ENCODE assay signal across 9 mouse cellular contexts in genomic region chr9:71895931-71896724, GRCm38 (mm10).
DNase-seq lines count a peak whose midpoint lies in the region; ATAC-seq lines count a peak whose summit lies in the region.
"Had no signal": no experiment of that assay in that cellular context is flagged by ENCODE, and none has a peak within 500 bp of the region (broad histone marks: within the 10 kb centered on the region; RNA-seq: fewer than 3 reads in every experiment).

No protein-coding gene starts in this region.

- H3K4me2 ChIP-seq in embryonic facial prominence, embryonic 15.5 days (replicated peaks): peak overlapping the region; percentile 36
- peak overlapping the region; percentile 49 for H3K4me2 ChIP-seq in hindbrain, embryonic 13.5 days
- H3K4me2 ChIP-seq in stomach, embryonic 14.5 days (replicated peaks; ENCODE audit: low read depth, low read length): peak overlapping the region; percentile 53
- H3K4me2 ChIP-seq: liver, embryonic 15.5 days had no signal

- no peak overlapping the region for H3K9ac ChIP-seq in embryonic facial prominence, embryonic 15.5 days
- H3K9ac ChIP-seq in hindbrain, embryonic 13.5 days: peak overlapping the region; percentile 64; the same call in 1 of the 2 replicates
- H3K9ac ChIP-seq in stomach, embryonic 14.5 days (replicated peaks; ENCODE audit: low read depth, low read length): no peak overlapping the region
- H3K9ac ChIP-seq: liver, embryonic 15.5 days had no signal

- H3K36me3 ChIP-seq in embryonic facial prominence, embryonic 15.5 days: no peaks in the 10 kb centered on the region
- H3K36me3 ChIP-seq in hindbrain, embryonic 13.5 days: no peaks in the 10 kb centered on the region
- no peaks in the 10 kb centered on the region for H3K36me3 ChIP-seq in stomach, embryonic 14.5 days (ENCODE audit: control insufficient read depth, insufficient read depth, low read length)
- H3K36me3 ChIP-seq: liver, embryonic 15.5 days had no signal

- WGBS in embryonic facial prominence, embryonic 15.5 days: 12% methylated on average over 2 of the region's 2 CpGs
- 9% methylated on average over 2 of the region's 2 CpGs for WGBS in hindbrain, embryonic 13.5 days
- WGBS in stomach, embryonic 14.5 days: 26% methylated on average over 2 of the region's 2 CpGs

- H3K9me3 ChIP-seq in embryonic facial prominence, embryonic 15.5 days (replicated peaks): no peaks in the 10 kb centered on the region
- H3K9me3 ChIP-seq in hindbrain, embryonic 13.5 days: no peaks in the 10 kb centered on the region
- no peaks in the 10 kb centered on the region for H3K9me3 ChIP-seq in stomach, embryonic 14.5 days (ENCODE audit: control insufficient read depth, low read depth, low read length)
- H3K9me3 ChIP-seq: liver, embryonic 15.5 days had no signal

- ATAC-seq in CD4-positive, CD25-positive, alpha-beta regulatory T cell, adult 4 months: peak; percentile 80
- ATAC-seq in embryonic facial prominence, embryonic 15.5 days (ENCODE audit: insufficient number of reproducible peaks, low FRiP score, low TSS enrichment, low read depth): peak; percentile 89
- peak; percentile 83 for ATAC-seq in hindbrain, embryonic 13.5 days (ENCODE audit: low FRiP score)
- peak; percentile 77; the same call in 1 of the 2 replicates for ATAC-seq in stomach, embryonic 14.5 days (ENCODE audit: insufficient number of reproducible peaks, insufficient read depth, low FRiP score, low read depth)

- H3K4me3 ChIP-seq in embryonic facial prominence, embryonic 15.5 days (replicated peaks): peak overlapping the region; percentile 39
- peak overlapping the region; percentile 45 for H3K4me3 ChIP-seq in hindbrain, embryonic 13.5 days
- H3K4me3 ChIP-seq in stomach, embryonic 14.5 days (ENCODE audit: low read depth, low read length): peak overlapping the region; percentile 29
- H3K4me3 ChIP-seq: liver, embryonic 15.5 days had no signal

- peak; percentile 10 for DNase-seq in adrenal gland, adult 2 months
- DNase-seq in adrenal gland, postnatal 4 days (ENCODE audit: low spot score in 2 of 2): no peak
- peak; percentile 67 for DNase-seq in lung, postnatal 36 days
- no peak for DNase-seq in ovary, postnatal 14 days (ENCODE audit: low spot score)

- peaks cover 23% of the 10 kb centered on the region; the same call in 1 of the 2 replicates for H3K4me1 ChIP-seq in embryonic facial prominence, embryonic 15.5 days
- H3K4me1 ChIP-seq in hindbrain, embryonic 13.5 days (replicated peaks): peaks cover 51% of the 10 kb centered on the region
- peaks cover 23% of the 10 kb centered on the region for H3K4me1 ChIP-seq in stomach, embryonic 14.5 days (ENCODE audit: control insufficient read depth, insufficient read depth, low read length)

- H3K27ac ChIP-seq in embryonic facial prominence, embryonic 15.5 days (replicated peaks): peak overlapping the region; percentile 86
- peak overlapping the region; percentile 79 for H3K27ac ChIP-seq in hindbrain, embryonic 13.5 days
- peak overlapping the region; percentile 77; the same call in 1 of the 2 replicates for H3K27ac ChIP-seq in stomach, embryonic 14.5 days (ENCODE audit: low read length)
- H3K27ac ChIP-seq: liver, embryonic 15.5 days had no signal

- H3K27me3 ChIP-seq in embryonic facial prominence, embryonic 15.5 days: no peaks in the 10 kb centered on the region
- H3K27me3 ChIP-seq in hindbrain, embryonic 13.5 days: no peaks in the 10 kb centered on the region
- H3K27me3 ChIP-seq in stomach, embryonic 14.5 days (ENCODE audit: control insufficient read depth, insufficient read depth, low read length): no peaks in the 10 kb centered on the region
- H3K27me3 ChIP-seq: liver, embryonic 15.5 days had no signal

Comparison
In these comparisons a context has a peak if more than half of its experiments do, and no peak if none do; other contexts are left out.
1. DNase-seq: peak in adrenal gland, adult 2 months (single experiment) and lung, postnatal 36 days (single experiment); none in adrenal gland, postnatal 4 days (0 of 2) and ovary, postnatal 14 days (single experiment).
2. Peak in every context shown above with its lines, with median percentiles within 50 percentile points of each other: ATAC-seq, H3K27ac ChIP-seq, H3K4me2 ChIP-seq and H3K4me3 ChIP-seq.